Mouse (Mus musculus) T-helper 2 cell (primary cell): ENCODE results near the gene Cadps.
"Not testable (repeated sequence)": the region's sequence is repeated elsewhere in the genome, so short reads cannot be mapped to it uniquely, and the experiment has no call there.

ENCODE experiments used
- in situ Hi-C: fragments of 300-600 bp; cut with MboI, MseI; formaldehyde crosslinking; loops from one replicate; pipeline ENCODE4 v1.15.1; 2025; ENCODE audit warnings: high pct_unique_total_duplicates

Gene Cadps

GRCm38 (mm10) chr14:12591829-12592228 lies 231.1 kb downstream of the Cadps start:
- in situ Hi-C loops = no loop called here

- in situ Hi-C loops = no loop called here
These were observed 239.3 kb downstream of the Cadps start for GRCm38 (mm10) chr14:12583536-12583935.

GRCm38 (mm10) chr14:12581657-12582056 lies 241.2 kb downstream of the Cadps start:
- in situ Hi-C loops = no loop called here

GRCm38 (mm10) chr14:12580786-12581185 lies 242.1 kb downstream of the Cadps start:
- in situ Hi-C loops = no loop called here

- in situ Hi-C loops = no loop called here
These were observed 244.7 kb downstream of the Cadps start for GRCm38 (mm10) chr14:12578156-12578555.

- in situ Hi-C loops = no loop called here
These were observed 245.3 kb downstream of the Cadps start for GRCm38 (mm10) chr14:12577475-12578140.

- in situ Hi-C loops = no loop called here
These were observed 247.8 kb downstream of the Cadps start for GRCm38 (mm10) chr14:12575105-12575504.

- in situ Hi-C loops = loop anchor here (5.0 kb wide), 1 partner anchor 673 kb away; no protein-coding TSS in a partner anchor
These were observed 248.5 kb downstream of the Cadps start for GRCm38 (mm10) chr14:12574336-12574735.

GRCm38 (mm10) chr14:12561730-12562129 lies 261.1 kb downstream of the Cadps start:
- in situ Hi-C loops = not testable (repeated sequence)

GRCm38 (mm10) chr14:12560233-12560577 lies 262.7 kb downstream of the Cadps start:
- in situ Hi-C loops = no loop called here

- in situ Hi-C loops = no loop called here
These were observed 263.2 kb downstream of the Cadps start for GRCm38 (mm10) chr14:12559574-12560232.

GRCm38 (mm10) chr14:12558920-12559573 lies 263.8 kb downstream of the Cadps start:
- in situ Hi-C loops = no loop called here

GRCm38 (mm10) chr14:12554486-12554885 lies 268.4 kb downstream of the Cadps start:
- in situ Hi-C loops = no loop called here

- in situ Hi-C loops = no loop called here
These were observed 271.5 kb downstream of the Cadps start for GRCm38 (mm10) chr14:12551353-12551752.

- in situ Hi-C loops = no loop called here
These were observed 271.9 kb downstream of the Cadps start for GRCm38 (mm10) chr14:12550931-12551330.

GRCm38 (mm10) chr14:12549290-12549689 lies 273.6 kb downstream of the Cadps start:
- in situ Hi-C loops = no loop called here

- in situ Hi-C loops = no loop called here
These were observed 275.4 kb downstream of the Cadps start for GRCm38 (mm10) chr14:12547496-12547895.

GRCm38 (mm10) chr14:12541733-12542132 lies 281.1 kb downstream of the Cadps start:
- in situ Hi-C loops = no loop called here

GRCm38 (mm10) chr14:12539071-12539470 lies 283.8 kb downstream of the Cadps start:
- in situ Hi-C loops = no loop called here

- in situ Hi-C loops = no loop called here
These were observed 291.8 kb downstream of the Cadps start for GRCm38 (mm10) chr14:12531101-12531500.

GRCm38 (mm10) chr14:12530554-12530953 lies 292.3 kb downstream of the Cadps start:
- in situ Hi-C loops = no loop called here

- in situ Hi-C loops = no loop called here
These were observed 292.8 kb downstream of the Cadps start for GRCm38 (mm10) chr14:12529961-12530542.
